Mouse (Mus musculus) cerebellum, adult 9-11 months (tissue): ENCODE measurements around the gene 1700006A11Rik.
"Not testable (repeated sequence)": the region's sequence is repeated elsewhere in the genome, so short reads cannot be mapped to it uniquely, and the experiment has no call there.

Experiments
- DNase-seq: peaks from one replicate; pipeline ENCODE4 v3.0.0; 2022

1700006A11Rik gene

GRCm38 (mm10) chr3:124425940-124426339 lies at the start of gene 1700006A11Rik:
TSS of gene 1700006A11Rik (minus strand) at chr3:124426040.
- DNase-seq: no peak

GRCm38 (mm10) chr3:124474291-124474690 lies 48.5 kb upstream of the 1700006A11Rik start:
- not testable (repeated sequence) for DNase-seq

DNA sequence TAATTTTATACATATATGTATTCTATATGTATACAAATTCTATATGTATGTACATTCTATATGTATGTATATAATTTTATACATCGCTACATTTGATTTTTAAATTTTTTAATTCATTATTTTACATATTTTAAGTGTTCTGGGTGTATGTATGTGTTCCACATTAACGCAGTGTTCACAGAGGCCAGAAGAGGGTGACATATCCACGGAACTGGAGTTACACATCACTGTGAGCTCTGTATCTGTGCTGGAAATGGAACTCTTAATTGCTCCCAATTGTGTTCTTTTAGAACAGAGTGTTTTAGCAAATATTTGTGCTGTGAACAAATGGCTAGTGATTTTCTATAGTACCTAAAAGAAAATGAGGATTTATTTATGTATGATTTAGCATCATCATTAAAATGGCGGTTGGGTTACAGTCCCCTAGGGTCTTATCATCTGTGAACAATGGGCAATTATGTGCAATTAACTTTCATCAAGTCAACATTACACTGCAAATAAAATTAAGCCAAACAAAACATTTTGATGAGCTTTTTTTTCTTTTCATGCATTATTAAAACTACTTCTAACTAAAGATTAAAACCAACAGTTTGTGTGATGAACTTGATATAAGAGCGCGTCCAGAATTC lies 40.4 kb upstream of the 1700006A11Rik start:
- no peak for DNase-seq

DNA sequence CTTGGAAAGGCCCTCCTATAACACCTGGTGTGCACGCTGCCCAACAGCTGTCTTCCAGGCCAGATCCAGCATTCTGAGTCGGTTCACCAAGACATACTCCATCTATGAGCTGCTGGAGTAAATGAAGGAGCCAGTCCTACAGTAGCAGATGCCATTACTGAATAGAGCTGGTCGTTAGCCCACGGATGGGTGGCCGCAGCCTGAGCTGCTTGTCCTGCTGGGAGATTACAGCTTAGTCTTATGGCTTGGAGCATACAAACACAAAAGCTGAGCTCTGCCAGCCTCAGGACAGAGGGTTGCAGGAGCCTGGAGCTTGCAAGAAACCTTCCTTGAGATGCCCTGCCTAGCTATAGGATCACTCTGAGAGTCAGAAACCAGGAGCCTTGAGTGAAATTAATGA lies 33.6 kb downstream of the 1700006A11Rik start:
- no peak for DNase-seq

- no peak for DNase-seq
Measured at GRCm38 (mm10) chr3:124390101-124390500, 35.7 kb downstream of the 1700006A11Rik start.

- DNase-seq: no peak
Measured at GRCm38 (mm10) chr3:124389650-124390049, 36.2 kb downstream of the 1700006A11Rik start.

GRCm38 (mm10) chr3:124385377-124385776 lies 40.5 kb downstream of the 1700006A11Rik start:
- DNase-seq: not testable (repeated sequence)

DNA sequence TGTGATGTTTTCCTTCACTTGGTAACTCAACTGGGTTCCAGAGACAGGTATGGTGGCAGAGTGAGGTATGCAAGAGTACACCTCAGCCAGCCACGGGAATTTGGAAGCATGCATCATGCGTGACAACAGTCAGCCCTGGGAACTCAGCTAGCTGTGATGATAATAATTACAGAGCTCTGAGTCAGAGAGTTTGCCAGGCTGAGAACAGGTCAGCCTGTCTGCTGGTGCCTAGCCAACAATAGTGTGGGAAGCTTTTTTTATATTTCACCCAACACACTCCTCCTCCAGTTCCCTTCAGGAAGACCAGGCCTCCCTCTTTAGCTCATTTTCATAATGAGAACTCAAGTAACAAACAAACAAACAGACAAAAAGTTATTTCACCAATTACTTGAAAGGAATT lies 53.8 kb downstream of the 1700006A11Rik start:
- DNase-seq: no peak

DNA sequence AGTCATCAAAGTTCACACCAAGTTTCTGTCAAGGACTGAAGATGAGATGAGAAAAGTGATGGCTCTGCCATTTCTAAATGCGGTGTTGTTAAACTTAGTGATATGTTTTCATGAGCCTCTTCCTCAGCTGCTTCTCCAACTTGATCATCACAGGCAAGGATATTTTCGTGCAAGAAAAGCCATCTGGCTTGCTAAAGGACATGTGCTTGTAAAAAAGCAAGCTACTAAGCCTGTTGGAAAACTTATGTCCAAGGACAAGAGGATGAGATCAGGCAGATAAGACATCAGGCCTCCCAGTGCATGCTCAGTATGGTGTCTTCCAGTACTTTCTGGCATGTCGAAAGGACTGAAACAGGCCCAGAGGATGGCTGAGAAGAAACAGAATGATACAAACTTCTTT lies 68.3 kb downstream of the 1700006A11Rik start:
- DNase-seq: no peak
